Mouse (Mus musculus) heart, postnatal 4 days (tissue): Measurements from ENCODE around the gene Evx2. TPM values are rescaled to one million over a fixed set of nuclear protein-coding genes. Genes with fewer than 3 reads are reported as not detected.

Experiments used
- DNase-seq: peaks from one replicate; pipeline ENCODE4 v3.0.0; 2021
- total RNA-seq, 2 experiments: library from RNA; stranded (reverse); gene quantifications; 2 replicates each; pipeline ENCODE4 v1.2.3; 2021

The Evx2 gene
- total RNA-seq, 2 experiments from 2014 or later, result not detected

GRCm38 (mm10) chr2:74663291-74663925 is 4.1 kb upstream of the Evx2 start:
- peak; percentile 62 for DNase-seq

- peak; percentile 66 for DNase-seq
Measured at GRCm38 (mm10) chr2:74661685-74662084, 2.3 kb upstream of the Evx2 start.

- DNase-seq, result no peak
Measured at GRCm38 (mm10) chr2:74660421-74661375, 1.3 kb upstream of the Evx2 start.

GRCm38 (mm10) chr2:74658667-74659371 is 538 bp downstream of the Evx2 start:
- DNase-seq, result no peak

- DNase-seq, result no peak
Measured at GRCm38 (mm10) chr2:74658024-74658666, 1.2 kb downstream of the Evx2 start.

- DNase-seq, result no peak
Measured at GRCm38 (mm10) chr2:74657251-74658023, 1.9 kb downstream of the Evx2 start.

GRCm38 (mm10) chr2:74656632-74657021 is 2.7 kb downstream of the Evx2 start:
- no peak for DNase-seq

GRCm38 (mm10) chr2:74655821-74656631 is 3.3 kb downstream of the Evx2 start:
- no peak for DNase-seq

- DNase-seq, result peak; percentile 66
Measured at GRCm38 (mm10) chr2:74655420-74655781, 4.0 kb downstream of the Evx2 start.

GRCm38 (mm10) chr2:74654743-74655419 is 4.5 kb downstream of the Evx2 start:
- DNase-seq, result no peak

- no peak for DNase-seq
Measured at GRCm38 (mm10) chr2:74653781-74654535, 5.4 kb downstream of the Evx2 start.

GRCm38 (mm10) chr2:74652996-74653340 is 6.4 kb downstream of the Evx2 start:
- no peak for DNase-seq

- no peak for DNase-seq
Measured at GRCm38 (mm10) chr2:74647082-74647864, 12.1 kb downstream of the Evx2 start.

GRCm38 (mm10) chr2:74645631-74646030 is 13.7 kb downstream of the Evx2 start:
- no peak for DNase-seq

GRCm38 (mm10) chr2:74642431-74642830 is 16.9 kb downstream of the Evx2 start:
- DNase-seq, result no peak

GRCm38 (mm10) chr2:74635412-74635811 is 23.9 kb downstream of the Evx2 start:
- DNase-seq, result no peak

GRCm38 (mm10) chr2:74620368-74620767 is 39.0 kb downstream of the Evx2 start:
- DNase-seq, result no peak

GRCm38 (mm10) chr2:74619676-74620246 is 39.6 kb downstream of the Evx2 start:
- DNase-seq, result no peak
